Mouse (Mus musculus) limb, embryonic 15.5 days (tissue): Measurements from ENCODE around the gene Gm20388. TPM values are rescaled to one million over a fixed set of nuclear protein-coding genes. Genes with fewer than 3 reads are reported as not detected.
"Not testable (repeated sequence)": the region's sequence is repeated elsewhere in the genome, so short reads cannot be mapped to it uniquely, and the experiment has no call there.

ENCODE experiments used
- ATAC-seq: fragments of 200-750 bp; cut with Nextera tagmentation; 2 replicates; pipeline ENCODE4 v1.8.0; 2017; ENCODE audit warnings: low read depth, moderate TSS enrichment; ENCODE audit not compliant: insufficient number of reproducible peaks, low FRiP score, low TSS enrichment
- H3K27ac ChIP-seq: fragments of 300-500 bp; sonication (generic); 2 replicates; pipeline ENCODE4 v1.5.1; 2015; ENCODE audit warnings: moderate library complexity, mild to moderate bottlenecking, inconsistent platforms
- H3K27me3 ChIP-seq: fragments of 300-500 bp; sonication (generic); 2 replicates; pipeline ENCODE4 v1.6.1; 2015; ENCODE audit warnings: inconsistent platforms
- H3K36me3 ChIP-seq: fragments of 300-500 bp; sonication (generic); 2 replicates; pipeline ENCODE4 v1.6.1; 2015; ENCODE audit warnings: inconsistent platforms
- H3K4me1 ChIP-seq: fragments of 300-500 bp; sonication (generic); 2 replicates; pipeline ENCODE4 v1.6.1; 2015; ENCODE audit warnings: inconsistent platforms
- H3K4me2 ChIP-seq: fragments of 300-500 bp; sonication (generic); 2 replicates; pipeline ENCODE4 v1.6.1; 2015; ENCODE audit warnings: mild to moderate bottlenecking, inconsistent platforms
- H3K4me3 ChIP-seq: fragments of 300-500 bp; sonication (generic); 2 replicates; pipeline ENCODE4 v1.5.1; 2015; ENCODE audit warnings: mild to moderate bottlenecking, inconsistent platforms
- H3K9ac ChIP-seq: fragments of 300-500 bp; sonication (generic); 2 replicates; pipeline ENCODE4 v1.6.1; 2015; ENCODE audit warnings: inconsistent platforms
- H3K9me3 ChIP-seq: fragments of 300-500 bp; sonication (generic); 2 replicates; pipeline ENCODE4 v1.6.1; 2016; ENCODE audit warnings: inconsistent platforms
- WGBS: fragments of 180-500 bp; shearing (Covaris S2); methylation state at CpG from one replicate; pipeline ENCODE4 v1.1.7; 2015; 5-methylcytosine and 5-hydroxymethylcytosine counted together
- polyA plus RNA-seq: library from polyadenylated mRNA; unstranded; fragments of >200 nt; fragmentation: Nextera tagmentation; extraction: Ambion mirVana; gene quantifications from 2 replicates; pipeline ENCODE4 v1.2.1, GENCODE M21; 2015

Gm20388 gene
- polyA plus RNA-seq, 1 experiment from 2014 or later: 4.9 TPM

- no peak overlapping the region for H3K4me2 ChIP-seq
- 78% methylated on average over 9 of the region's 9 CpGs for WGBS
- H3K9ac ChIP-seq: no peak overlapping the region
- H3K4me3 ChIP-seq: no peak overlapping the region
- H3K27me3 ChIP-seq: no peaks in the 10 kb centered on the region
- peaks cover 97% of the 10 kb centered on the region for H3K36me3 ChIP-seq
- H3K27ac ChIP-seq: no peak overlapping the region
- 0 out of 2 replicates have a peak, but pooled peaks cover 5% of the 10 kb centered on the region for H3K9me3 ChIP-seq
- ATAC-seq: no peak
- H3K4me1 ChIP-seq: no peaks in the 10 kb centered on the region
These were observed 3594.1 kb downstream of the Gm20388 start for GRCm38 (mm10) chr8:123504591-123505195.

DNA sequence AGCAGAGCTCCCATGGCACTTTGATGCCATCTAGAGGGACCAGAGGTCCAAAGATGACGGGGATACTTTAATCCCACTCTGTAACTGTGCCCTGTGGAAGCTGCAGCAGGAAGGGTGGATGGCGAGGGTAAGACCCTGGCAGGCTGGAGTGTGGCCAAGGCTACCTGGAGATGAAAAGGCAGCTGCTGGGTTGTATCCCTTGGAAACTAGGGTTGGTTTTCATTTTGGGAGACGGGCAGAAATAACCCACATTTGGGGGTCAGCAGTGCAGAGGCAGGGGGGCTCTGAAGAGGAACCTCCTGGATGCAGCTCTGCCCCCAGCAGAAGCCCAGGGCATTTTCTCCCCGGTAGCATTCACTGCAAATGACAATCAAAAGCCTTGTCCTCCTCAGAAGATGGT lies 3594.6 kb downstream of the Gm20388 start:
- WGBS: 84% methylated on average over 4 of the region's 4 CpGs
- no peak for ATAC-seq
- Histone ChIP-seq H3K4me1 (no peaks in the 10 kb centered on the region), H3K9ac (no peak overlapping the region), H3K4me3 (no peak overlapping the region), H3K36me3 (peaks cover 98% of the 10 kb centered on the region), H3K27me3 (no peaks in the 10 kb centered on the region), H3K4me2 (no peak overlapping the region), H3K27ac (no peak overlapping the region), H3K9me3 (0 out of 2 replicates have a peak, but pooled peaks cover 5% of the 10 kb centered on the region)

DNA sequence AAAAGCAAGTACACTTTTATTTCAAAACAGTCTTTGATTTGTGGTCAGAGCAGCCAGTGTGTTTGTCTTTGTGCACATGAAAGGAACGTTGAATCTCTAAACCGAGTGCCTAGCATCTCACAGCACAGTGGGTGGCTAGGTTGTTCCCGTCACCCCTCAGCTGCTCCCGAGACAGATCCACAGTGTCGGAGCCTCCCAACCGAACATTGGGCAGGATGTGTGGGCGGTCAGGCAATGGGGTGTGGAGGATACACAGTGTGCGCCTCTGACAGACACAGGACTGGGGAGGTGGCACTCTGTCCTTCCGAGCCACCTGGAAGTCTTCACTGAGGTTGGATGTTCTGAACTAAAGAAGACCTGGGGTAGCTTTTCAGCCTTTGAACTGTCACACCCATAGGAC lies 3595.1 kb downstream of the Gm20388 start:
- WGBS: 82% methylated on average over 9 of the region's 9 CpGs
- Histone ChIP-seq H3K9me3 (0 out of 2 replicates have a peak, but pooled peaks cover 5% of the 10 kb centered on the region), H3K36me3 (peaks cover 95% of the 10 kb centered on the region), H3K27me3 (no peaks in the 10 kb centered on the region), H3K4me1 (no peaks in the 10 kb centered on the region), H3K4me2 (no peak overlapping the region), H3K9ac (no peak overlapping the region), H3K4me3 (no peak overlapping the region), H3K27ac (no peak overlapping the region)
- no peak for ATAC-seq

DNA sequence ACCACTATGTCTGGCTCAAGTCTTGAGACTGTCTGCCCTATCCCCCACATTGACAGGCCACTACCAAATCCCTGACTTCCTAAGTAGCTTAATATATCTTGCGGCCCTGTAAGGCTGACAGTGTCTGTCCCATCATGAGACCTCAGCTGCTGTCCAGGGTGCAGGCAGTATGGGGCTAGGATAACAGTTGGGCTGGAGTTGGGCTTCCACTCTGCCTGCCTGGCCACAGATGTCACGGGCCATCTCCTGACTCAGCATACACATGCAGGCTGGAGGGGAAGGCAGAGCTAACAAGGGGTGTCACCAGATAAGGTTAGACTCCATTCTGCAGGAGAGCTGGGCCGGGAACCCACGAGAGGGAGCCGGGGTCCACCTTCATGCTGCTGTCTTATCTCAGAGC lies 3596.5 kb downstream of the Gm20388 start:
- no peak overlapping the region for H3K4me3 ChIP-seq
- no peaks in the 10 kb centered on the region for H3K27me3 ChIP-seq
- peaks cover 80% of the 10 kb centered on the region for H3K36me3 ChIP-seq
- no peak overlapping the region for H3K27ac ChIP-seq
- H3K9me3 ChIP-seq: 0 out of 2 replicates have a peak, but pooled peaks cover 5% of the 10 kb centered on the region
- H3K4me1 ChIP-seq: no peaks in the 10 kb centered on the region
- no peak overlapping the region for H3K9ac ChIP-seq
- H3K4me2 ChIP-seq: no peak overlapping the region
- WGBS: 91% methylated on average over 5 of the region's 5 CpGs
- ATAC-seq: no peak

DNA sequence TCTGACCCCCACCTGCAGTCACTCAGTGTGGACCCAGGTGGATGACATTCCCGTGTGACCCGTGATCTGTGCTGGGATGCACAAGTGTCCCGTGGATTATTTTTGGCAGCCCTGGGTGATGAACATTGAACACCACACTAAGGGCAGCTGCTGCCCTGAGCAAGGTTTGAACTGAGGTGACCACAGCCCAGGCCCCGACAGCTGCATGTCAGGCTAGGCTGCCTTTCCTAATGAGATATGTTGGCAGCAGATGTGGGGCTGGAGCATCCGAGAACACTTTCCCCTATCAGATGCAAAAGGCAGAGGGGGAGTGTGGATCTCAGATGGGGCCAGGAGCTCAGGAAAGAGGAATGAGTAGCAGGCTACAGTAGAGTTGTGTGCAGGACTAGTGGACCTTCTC lies 3600.2 kb downstream of the Gm20388 start:
- peak; percentile 19; the same call in 1 of the 2 replicates for ATAC-seq

GRCm38 (mm10) chr8:123514136-123514535 lies 3603.5 kb downstream of the Gm20388 start:
- H3K9ac ChIP-seq: no peak overlapping the region
- peaks cover 21% of the 10 kb centered on the region for H3K4me1 ChIP-seq
- no peak overlapping the region for H3K27ac ChIP-seq
- H3K27me3 ChIP-seq: peaks cover 45% of the 10 kb centered on the region
- no peaks in the 10 kb centered on the region for H3K9me3 ChIP-seq
- H3K4me3 ChIP-seq: peak overlapping the region; percentile 65
- H3K4me2 ChIP-seq: peak overlapping the region; percentile 100
- 4% methylated on average over 9 of the region's 9 CpGs for WGBS
- no peak for ATAC-seq
- peaks cover 12% of the 10 kb centered on the region; the same call in 1 of the 2 replicates for H3K36me3 ChIP-seq

More for the DNA sequence above, 3600.2 kb downstream of the Gm20388 start:
- Histone ChIP-seq H3K4me1 (peaks cover 17% of the 10 kb centered on the region), H3K4me3 (no peak overlapping the region), H3K9ac (no peak overlapping the region), H3K27me3 (peaks cover 32% of the 10 kb centered on the region), H3K27ac (no peak overlapping the region), H3K9me3 (no peaks in the 10 kb centered on the region), H3K36me3 (peaks cover 44% of the 10 kb centered on the region), H3K4me2 (no peak overlapping the region)
- 73% methylated on average over 5 of the region's 5 CpGs for WGBS

DNA sequence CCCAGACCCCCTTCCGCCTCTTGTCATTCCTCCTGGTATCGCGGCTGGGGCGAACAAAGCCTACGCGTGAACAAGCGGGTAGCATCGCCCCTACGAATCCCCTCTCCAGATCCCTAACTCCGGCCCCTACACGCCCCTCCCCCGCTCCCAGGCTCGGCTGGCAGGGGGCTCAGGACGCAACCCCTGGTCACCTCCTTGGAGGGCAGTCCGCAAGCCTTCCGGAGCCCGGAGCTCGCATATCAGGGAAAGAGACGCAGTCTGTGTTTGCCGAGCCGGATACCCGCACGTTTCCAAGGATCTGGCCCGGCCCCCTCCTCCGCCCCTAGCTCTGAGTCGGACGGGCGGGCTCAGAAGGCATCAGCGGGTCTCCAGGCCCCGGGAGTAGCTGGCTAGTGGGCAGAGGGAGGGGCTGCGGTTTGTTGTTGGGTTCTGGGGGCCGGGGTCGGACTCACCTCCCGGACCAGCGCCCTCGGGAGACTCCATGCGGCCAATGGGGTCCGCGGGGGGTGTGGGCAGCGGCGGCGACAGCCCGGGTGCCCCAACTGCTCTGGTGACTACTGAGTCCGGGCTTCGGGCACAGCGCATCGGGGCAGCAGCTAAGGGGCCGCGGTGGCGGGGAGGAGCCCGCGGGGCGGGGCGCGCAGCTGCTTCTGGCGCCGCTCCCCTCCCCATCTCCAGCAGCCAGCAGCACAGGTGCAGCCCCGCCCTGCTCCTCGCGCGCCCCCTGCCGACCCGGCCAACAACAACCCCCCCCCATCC lies 3604.3 kb downstream of the Gm20388 start, which contains the start of gene Dbndd1:
Gene Dbndd1 (minus strand): TSS at position 683 of the 759 bp plus-strand sequence.
- Histone ChIP-seq H3K9me3 (no peaks in the 10 kb centered on the region), H3K4me2 (peak within 1 kb of the TSS; percentile 100), H3K27me3 (peaks cover 45% of the 10 kb centered on the region), H3K4me1 (peaks cover 28% of the 10 kb centered on the region), H3K36me3 (peaks cover 4% of the 10 kb centered on the region; the same call in 1 of the 2 replicates), H3K27ac (no peak within 1 kb of the TSS), H3K4me3 (peak within 1 kb of the TSS; percentile 65), H3K9ac (peak within 1 kb of the TSS; percentile 47)
- ATAC-seq: peak; percentile 17; the same call in 1 of the 2 replicates
- WGBS: under 1% methylated on average over 42 of the region's 63 CpGs

DNA sequence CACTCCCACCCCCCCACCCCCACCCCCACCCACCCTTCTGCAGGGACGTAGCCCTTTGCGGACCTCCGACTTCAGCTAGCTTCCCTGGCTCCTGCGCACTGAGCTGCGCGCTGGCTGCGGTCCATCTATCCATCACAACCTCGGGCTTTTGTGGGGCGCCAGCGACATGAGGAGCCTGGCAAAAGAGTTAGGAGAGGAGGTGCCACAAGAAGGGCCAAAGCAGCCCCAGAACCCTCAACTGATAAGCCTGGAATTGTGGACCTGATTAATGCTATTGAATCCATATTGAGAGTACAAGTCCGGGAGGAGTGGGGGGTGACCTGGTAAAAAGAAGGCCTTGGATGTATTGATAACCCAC lies 3604.9 kb downstream of the Gm20388 start:
- ATAC-seq: no peak
- peaks cover 28% of the 10 kb centered on the region for H3K4me1 ChIP-seq
- H3K9ac ChIP-seq: no peak overlapping the region
- peak overlapping the region; percentile 65 for H3K4me3 ChIP-seq
- H3K4me2 ChIP-seq: peak overlapping the region; percentile 100
- peaks cover 3% of the 10 kb centered on the region; the same call in 1 of the 2 replicates for H3K36me3 ChIP-seq
- WGBS: 2% methylated on average over 11 of the region's 11 CpGs
- peaks cover 45% of the 10 kb centered on the region for H3K27me3 ChIP-seq
- no peaks in the 10 kb centered on the region for H3K9me3 ChIP-seq
- H3K27ac ChIP-seq: no peak overlapping the region

GRCm38 (mm10) chr8:123516596-123516995 lies 3606.0 kb downstream of the Gm20388 start:
- peaks cover 12% of the 10 kb centered on the region; the same call in 1 of the 2 replicates for H3K36me3 ChIP-seq

DNA sequence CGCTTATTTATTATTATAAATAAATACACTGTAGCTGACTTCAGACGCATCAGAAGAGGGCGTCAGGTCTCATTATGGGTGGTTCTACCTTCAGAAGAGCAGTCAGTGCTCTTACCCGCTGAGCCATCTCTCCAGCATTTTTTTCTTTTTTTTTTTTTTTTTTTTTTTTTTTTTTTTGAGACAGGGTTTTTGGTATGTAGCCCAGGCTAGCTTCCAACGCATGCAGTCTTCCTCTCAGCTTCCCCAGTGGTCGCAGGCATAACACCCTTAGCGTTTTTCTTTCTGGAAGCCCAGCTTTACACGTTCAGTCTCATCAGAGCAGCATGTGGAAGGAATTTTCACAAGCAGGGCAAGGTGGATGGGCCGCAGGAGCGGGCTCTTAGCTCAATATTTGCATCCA lies 3607.5 kb downstream of the Gm20388 start:
- ATAC-seq: no peak
- Histone ChIP-seq H3K27me3 (peaks cover 36% of the 10 kb centered on the region), H3K4me3 (peak overlapping the region; percentile 65), H3K27ac (no peak overlapping the region), H3K36me3 (peaks cover 26% of the 10 kb centered on the region), H3K9me3 (no peaks in the 10 kb centered on the region), H3K4me2 (peak overlapping the region; percentile 65), H3K4me1 (peaks cover 28% of the 10 kb centered on the region), H3K9ac (no peak overlapping the region)
- 32% methylated on average over 10 of the region's 10 CpGs for WGBS

More at GRCm38 (mm10) chr8:123516596-123516995, 3606.0 kb downstream of the Gm20388 start:
- Histone ChIP-seq H3K27ac (no peak overlapping the region), H3K9ac (no peak overlapping the region), H3K27me3 (peaks cover 45% of the 10 kb centered on the region), H3K9me3 (no peaks in the 10 kb centered on the region), H3K4me2 (no peak overlapping the region), H3K4me1 (peaks cover 28% of the 10 kb centered on the region), H3K4me3 (no peak overlapping the region)
- 36% methylated on average over 2 of the region's 2 CpGs for WGBS
- ATAC-seq: no peak

DNA sequence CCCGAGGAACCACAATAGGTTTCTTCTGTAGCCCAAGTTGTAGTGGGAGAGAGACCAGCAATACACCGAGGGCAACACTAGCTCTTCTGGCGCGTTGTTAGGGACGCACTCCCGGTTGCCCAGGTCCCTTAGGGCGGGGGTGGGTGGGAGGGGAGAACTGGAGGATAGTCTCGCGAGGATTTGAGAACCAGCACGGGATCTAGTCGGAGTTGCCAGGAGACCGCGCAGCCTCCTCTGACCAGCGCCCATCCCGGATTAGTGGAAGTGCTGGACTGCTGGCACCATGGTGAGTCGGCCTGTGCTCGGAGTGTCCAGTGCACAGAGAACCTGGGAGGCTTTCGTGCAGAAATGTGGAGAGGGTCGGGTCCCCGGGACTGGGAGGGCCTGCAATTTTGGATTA lies 3608.0 kb downstream of the Gm20388 start, which contains the start of gene Gas8:
Gene Gas8 (plus strand): TSS at position 168 of the 400 bp plus-strand sequence.
- Histone ChIP-seq H3K4me2 (peak within 1 kb of the TSS; percentile 65), H3K27ac (peak within 1 kb of the TSS; percentile 33; the same call in 1 of the 2 replicates), H3K27me3 (peaks cover 31% of the 10 kb centered on the region), H3K36me3 (peaks cover 31% of the 10 kb centered on the region), H3K4me1 (peaks cover 28% of the 10 kb centered on the region), H3K9me3 (no peaks in the 10 kb centered on the region), H3K4me3 (peak within 1 kb of the TSS; percentile 65), H3K9ac (peak within 1 kb of the TSS; percentile 59)
- WGBS: under 1% methylated on average over 20 of the region's 20 CpGs
- ATAC-seq: peak; percentile 90

- not testable (repeated sequence) for ATAC-seq, H3K27ac ChIP-seq
- WGBS: 82% methylated on average over 1 of the region's 1 CpGs
These were observed 3609.4 kb downstream of the Gm20388 start for GRCm38 (mm10) chr8:123520048-123520447.

More at GRCm38 (mm10) chr8:123520048-123520447, 3609.4 kb downstream of the Gm20388 start:
- not testable (repeated sequence) for H3K9me3 ChIP-seq, H3K4me3 ChIP-seq, H3K9ac ChIP-seq, H3K4me2 ChIP-seq
- Histone ChIP-seq H3K27me3 (peaks cover 18% of the 10 kb centered on the region), H3K4me1 (peaks cover 17% of the 10 kb centered on the region), H3K36me3 (peaks cover 44% of the 10 kb centered on the region)
